Mouse (Mus musculus): ENCODE measurements around the gene Pfas. TPM values are rescaled to one million over a fixed set of nuclear protein-coding genes. Genes with fewer than 3 reads are reported as not detected.

Gene Pfas
- total RNA-seq, 1 experiment, result 119 TPM

- Histone ChIP-seq H3K4me1 (ENCODE audit: control insufficient read depth in 2 of 2, insufficient read depth in 2 of 2, low read length in 2 of 2, poor library complexity in 1 of 2) (peaks cover 3 to 17% of the 10 kb centered on the region in 2 experiments; a peak in 3 of 4 replicates), H3K9me3 (ENCODE audit: control insufficient read depth, insufficient read depth, low read depth, low read length) (no peaks in the 10 kb centered on the region), H3K36me3 (ENCODE audit: control insufficient read depth, insufficient read depth, low read length, poor library complexity, severe bottlenecking) (peaks cover 4% of the 10 kb centered on the region), H3K9ac (ENCODE audit: insufficient read depth, low read depth, low read length, poor library complexity, severe bottlenecking) (no peak overlapping the region), H3K27ac (ENCODE audit: insufficient read depth, low read depth, low read length, poor library complexity, severe bottlenecking) (no peak overlapping the region), H3K4me3 (ENCODE audit: insufficient read depth in 1 of 2, low read depth in 1 of 2, low read length in 2 of 2, poor library complexity in 1 of 2, severe bottlenecking in 1 of 2) (peak overlapping the region; percentile 58 to 73)
- DNase-seq (ENCODE audit: low read depth, low spot score), result no peak
- TF ChIP-seq MAFK (IDR thresholded peaks at IDR 0.05; ENCODE audit: insufficient read depth, low read depth, low read length) (no peak), ZNF384 (IDR thresholded peaks at IDR 0.05; ENCODE audit: low read depth, low read length) (no peak), ZC3H11A (IDR thresholded peaks at IDR 0.05; ENCODE audit: borderline replicate concordance, low read depth, low read length) (no peak), CHD2 (IDR thresholded peaks at IDR 0.05; ENCODE audit: low read depth, low read length) (no peak), HCFC1 (IDR thresholded peaks at IDR 0.05; ENCODE audit: borderline replicate concordance, insufficient read depth, low read length) (no peak)
- in situ Hi-C loops (cut with MboI; ENCODE audit: low sequenced_read_pairs in 2 of 2, unreplicated experiment in 2 of 2), result no loop called here
Observed at GRCm38 (mm10) chr11:68953903-68954302, 54.4 kb downstream of the Pfas start.

GRCm38 (mm10) chr11:68947542-68947993, 60.7 kb downstream of the Pfas start:
- in situ Hi-C loops (cut with MboI; ENCODE audit: low sequenced_read_pairs in 2 of 2, unreplicated experiment in 2 of 2), result no loop called here
- peaks cover 0 to 4% of the 10 kb centered on the region in 2 experiments; a peak in 1 of 4 replicates for H3K4me1 ChIP-seq (ENCODE audit: control insufficient read depth in 2 of 2, insufficient read depth in 2 of 2, low read length in 2 of 2, poor library complexity in 1 of 2)
- DNase-seq (ENCODE audit: low read depth, low spot score), result no peak
- H3K9me3 ChIP-seq (ENCODE audit: control insufficient read depth, insufficient read depth, low read depth, low read length), result no peaks in the 10 kb centered on the region
- H3K4me3 ChIP-seq (ENCODE audit: insufficient read depth in 1 of 2, low read depth in 1 of 2, low read length in 2 of 2, poor library complexity in 1 of 2, severe bottlenecking in 1 of 2), result peak overlapping the region in 1 of 2 experiments; percentile 21; a peak in 1 of 4 replicates
- H3K9ac ChIP-seq (ENCODE audit: insufficient read depth, low read depth, low read length, poor library complexity, severe bottlenecking), result no peak overlapping the region
- peaks cover 7% of the 10 kb centered on the region for H3K36me3 ChIP-seq (ENCODE audit: control insufficient read depth, insufficient read depth, low read length, poor library complexity, severe bottlenecking)
- H3K27ac ChIP-seq (ENCODE audit: insufficient read depth, low read depth, low read length, poor library complexity, severe bottlenecking), result no peak overlapping the region
- TF ChIP-seq ZNF384 (IDR thresholded peaks at IDR 0.05; ENCODE audit: low read depth, low read length) (no peak), MAFK (IDR thresholded peaks at IDR 0.05; ENCODE audit: insufficient read depth, low read depth, low read length) (no peak), CHD2 (IDR thresholded peaks at IDR 0.05; ENCODE audit: low read depth, low read length) (no peak), HCFC1 (IDR thresholded peaks at IDR 0.05; ENCODE audit: borderline replicate concordance, insufficient read depth, low read length) (no peak), ZC3H11A (IDR thresholded peaks at IDR 0.05; ENCODE audit: borderline replicate concordance, low read depth, low read length) (no peak)

GRCm38 (mm10) chr11:68946806-68947440, 61.3 kb downstream of the Pfas start:
- Histone ChIP-seq H3K9me3 (ENCODE audit: control insufficient read depth, insufficient read depth, low read depth, low read length) (no peaks in the 10 kb centered on the region), H3K4me1 (ENCODE audit: control insufficient read depth in 2 of 2, insufficient read depth in 2 of 2, low read length in 2 of 2, poor library complexity in 1 of 2) (peaks cover 0 to 4% of the 10 kb centered on the region in 2 experiments; a peak in 1 of 4 replicates), H3K4me3 (ENCODE audit: insufficient read depth in 1 of 2, low read depth in 1 of 2, low read length in 2 of 2, poor library complexity in 1 of 2, severe bottlenecking in 1 of 2) (0 out of 4 replicates have a peak overlapping the region, but pooled peaks of 1 of the 2 experiments have one; percentile 15), H3K36me3 (ENCODE audit: control insufficient read depth, insufficient read depth, low read length, poor library complexity, severe bottlenecking) (peaks cover 7% of the 10 kb centered on the region), H3K9ac (ENCODE audit: insufficient read depth, low read depth, low read length, poor library complexity, severe bottlenecking) (no peak overlapping the region), H3K27ac (ENCODE audit: insufficient read depth, low read depth, low read length, poor library complexity, severe bottlenecking) (no peak overlapping the region)
- DNase-seq (ENCODE audit: low read depth, low spot score), result no peak
- TF ChIP-seq MAFK (IDR thresholded peaks at IDR 0.05; ENCODE audit: insufficient read depth, low read depth, low read length) (no peak), ZNF384 (IDR thresholded peaks at IDR 0.05; ENCODE audit: low read depth, low read length) (no peak), CHD2 (IDR thresholded peaks at IDR 0.05; ENCODE audit: low read depth, low read length) (no peak), ZC3H11A (IDR thresholded peaks at IDR 0.05; ENCODE audit: borderline replicate concordance, low read depth, low read length) (no peak), HCFC1 (IDR thresholded peaks at IDR 0.05; ENCODE audit: borderline replicate concordance, insufficient read depth, low read length) (no peak)
- in situ Hi-C loops (cut with MboI; ENCODE audit: low sequenced_read_pairs in 2 of 2, unreplicated experiment in 2 of 2), result no loop called here

- H3K4me3 ChIP-seq (ENCODE audit: insufficient read depth in 1 of 2, low read depth in 1 of 2, low read length in 2 of 2, poor library complexity in 1 of 2, severe bottlenecking in 1 of 2), result no peak overlapping the region
- H3K9ac ChIP-seq (ENCODE audit: insufficient read depth, low read depth, low read length, poor library complexity, severe bottlenecking), result no peak overlapping the region
- H3K4me1 ChIP-seq (ENCODE audit: control insufficient read depth in 2 of 2, insufficient read depth in 2 of 2, low read length in 2 of 2, poor library complexity in 1 of 2), result peaks cover 0 to 4% of the 10 kb centered on the region in 2 experiments; a peak in 1 of 4 replicates
- DNase-seq (ENCODE audit: low read depth, low spot score), result no peak
- in situ Hi-C loops (cut with MboI; ENCODE audit: low sequenced_read_pairs in 2 of 2, unreplicated experiment in 2 of 2), result no loop called here
- H3K36me3 ChIP-seq (ENCODE audit: control insufficient read depth, insufficient read depth, low read length, poor library complexity, severe bottlenecking), result peaks cover 7% of the 10 kb centered on the region
- no peak overlapping the region for H3K27ac ChIP-seq (ENCODE audit: insufficient read depth, low read depth, low read length, poor library complexity, severe bottlenecking)
- H3K9me3 ChIP-seq (ENCODE audit: control insufficient read depth, insufficient read depth, low read depth, low read length), result no peaks in the 10 kb centered on the region
- TF ChIP-seq HCFC1 (IDR thresholded peaks at IDR 0.05; ENCODE audit: borderline replicate concordance, insufficient read depth, low read length), result no peak
- no peak for TF ChIP-seq MAFK (IDR thresholded peaks at IDR 0.05; ENCODE audit: insufficient read depth, low read depth, low read length)
- no peak for TF ChIP-seq ZC3H11A (IDR thresholded peaks at IDR 0.05; ENCODE audit: borderline replicate concordance, low read depth, low read length)
- no peak for TF ChIP-seq CHD2 (IDR thresholded peaks at IDR 0.05; ENCODE audit: low read depth, low read length)
- TF ChIP-seq ZNF384 (IDR thresholded peaks at IDR 0.05; ENCODE audit: low read depth, low read length), result no peak
Observed at GRCm38 (mm10) chr11:68946001-68946400, 62.3 kb downstream of the Pfas start.

All from ES-E14 (cell line).